Mouse (Mus musculus): ENCODE measurements at regions not wholly inside any gene's neighbourhood (a gene's known extent, or its start where the extent isn't known, plus 50 kb on each side); places are given as distances from the start of the nearest gene placed in this dataset.
A peak's percentile ranks its signal among the peaks of the same experiment; 100 is the strongest.
"Not testable (repeated sequence)": the region's sequence is repeated elsewhere in the genome, so short reads cannot be mapped to it uniquely, and the experiment has no call there.

GRCm38 (mm10) chr13:44490935-44491465 is 238.3 kb upstream of the Jarid2 start:
- Histone ChIP-seq H3K36me3 (ENCODE audit: control insufficient read depth, insufficient read depth, low read length) (no peaks in the 10 kb centered on the region), H3K27ac (ENCODE audit: low read depth, low read length) (no peak overlapping the region), H3K9ac (ENCODE audit: low read depth, low read length) (no peak overlapping the region), H3K27me3 (ENCODE audit: control insufficient read depth, insufficient read depth, low read length) (no peaks in the 10 kb centered on the region), H3K4me2 (no peak overlapping the region), H3K4me1 (ENCODE audit: control insufficient read depth, insufficient read depth, low read length) (peaks cover 13% of the 10 kb centered on the region), H3K9me3 (replicated peaks; ENCODE audit: control insufficient read depth, low read length) (no peaks in the 10 kb centered on the region), H3K4me3 (ENCODE audit: low read depth, low read length) (no peak overlapping the region)
- 56% methylated on average over 4 of the region's 4 CpGs for WGBS (ENCODE audit: insufficient replicate concordance)
- no peak for ATAC-seq (replicated peaks; ENCODE audit: insufficient number of reproducible peaks, low FRiP score, low TSS enrichment)

DNA sequence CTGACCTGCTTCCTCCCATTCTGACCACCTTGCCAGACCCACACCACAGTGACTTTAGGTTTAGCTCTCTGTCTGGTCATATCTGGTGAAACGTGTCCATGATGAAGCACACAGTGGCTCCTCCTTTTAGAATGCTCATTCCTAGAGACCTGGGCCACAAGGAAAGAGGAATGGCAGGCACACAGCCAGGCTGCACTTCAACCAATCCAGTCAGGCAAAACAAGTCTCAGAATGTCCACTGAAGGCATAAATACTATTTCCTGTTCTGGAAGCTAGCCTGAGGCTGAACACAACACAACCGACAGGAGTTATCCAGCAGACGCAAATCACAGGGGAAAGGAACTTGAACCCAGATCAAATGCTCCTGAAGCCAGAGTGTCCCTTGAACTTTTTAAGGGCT is 235.4 kb upstream of the Jarid2 start:
- Histone ChIP-seq H3K9ac (ENCODE audit: low read depth, low read length) (no peak overlapping the region), H3K4me2 (no peak overlapping the region), H3K27ac (ENCODE audit: low read depth, low read length) (no peak overlapping the region), H3K4me1 (ENCODE audit: control insufficient read depth, insufficient read depth, low read length) (peaks cover 13% of the 10 kb centered on the region), H3K4me3 (ENCODE audit: low read depth, low read length) (no peak overlapping the region), H3K36me3 (ENCODE audit: control insufficient read depth, insufficient read depth, low read length) (no peaks in the 10 kb centered on the region), H3K27me3 (ENCODE audit: control insufficient read depth, insufficient read depth, low read length) (no peaks in the 10 kb centered on the region), H3K9me3 (replicated peaks; ENCODE audit: control insufficient read depth, low read length) (no peaks in the 10 kb centered on the region)
- ATAC-seq (replicated peaks; ENCODE audit: insufficient number of reproducible peaks, low FRiP score, low TSS enrichment): no peak
- 59% methylated on average over 3 of the region's 3 CpGs for WGBS (ENCODE audit: insufficient replicate concordance)

GRCm38 (mm10) chr13:44495450-44495849 is 233.8 kb upstream of the Jarid2 start:
- no peak for ATAC-seq (replicated peaks; ENCODE audit: insufficient number of reproducible peaks, low FRiP score, low TSS enrichment)
- H3K4me1 ChIP-seq (ENCODE audit: control insufficient read depth, insufficient read depth, low read length): peaks cover 13% of the 10 kb centered on the region
- H3K27ac ChIP-seq (ENCODE audit: low read depth, low read length): no peak overlapping the region
- no peaks in the 10 kb centered on the region for H3K27me3 ChIP-seq (ENCODE audit: control insufficient read depth, insufficient read depth, low read length)
- no peak overlapping the region for H3K4me2 ChIP-seq
- H3K4me3 ChIP-seq (ENCODE audit: low read depth, low read length): no peak overlapping the region
- H3K36me3 ChIP-seq (ENCODE audit: control insufficient read depth, insufficient read depth, low read length): no peaks in the 10 kb centered on the region
- no peak overlapping the region for H3K9ac ChIP-seq (ENCODE audit: low read depth, low read length)
- 82% methylated on average over 10 of the region's 10 CpGs for WGBS (ENCODE audit: insufficient replicate concordance)
- H3K9me3 ChIP-seq (replicated peaks; ENCODE audit: control insufficient read depth, low read length): no peaks in the 10 kb centered on the region

DNA sequence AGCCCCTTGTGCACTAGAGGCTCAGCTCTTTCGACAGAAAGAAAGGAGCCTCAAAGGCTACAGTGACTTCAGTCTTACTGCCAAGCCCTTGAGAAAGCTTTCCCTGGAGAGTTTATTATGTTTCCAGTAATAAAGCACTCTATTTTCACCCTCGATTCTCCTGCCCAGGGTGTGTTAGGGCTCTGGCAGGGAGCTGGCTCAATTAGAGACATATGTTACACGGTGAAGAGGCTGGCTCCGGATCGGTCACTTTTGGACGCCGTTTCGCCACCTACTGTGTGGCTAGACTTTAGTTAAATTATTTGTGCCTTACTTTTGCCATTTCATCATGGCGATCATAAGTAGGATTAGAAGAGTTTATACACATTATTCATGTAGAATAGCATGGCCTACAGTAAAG is 232.7 kb upstream of the Jarid2 start:
- Histone ChIP-seq H3K27me3 (ENCODE audit: control insufficient read depth, insufficient read depth, low read length) (no peaks in the 10 kb centered on the region), H3K4me1 (ENCODE audit: control insufficient read depth, insufficient read depth, low read length) (peaks cover 7% of the 10 kb centered on the region), H3K9ac (ENCODE audit: low read depth, low read length) (no peak overlapping the region), H3K4me3 (ENCODE audit: low read depth, low read length) (no peak overlapping the region), H3K4me2 (no peak overlapping the region), H3K9me3 (replicated peaks; ENCODE audit: control insufficient read depth, low read length) (no peaks in the 10 kb centered on the region), H3K36me3 (ENCODE audit: control insufficient read depth, insufficient read depth, low read length) (no peaks in the 10 kb centered on the region), H3K27ac (ENCODE audit: low read depth, low read length) (no peak overlapping the region)
- WGBS (ENCODE audit: insufficient replicate concordance): 81% methylated on average over 9 of the region's 9 CpGs
- no peak for ATAC-seq (replicated peaks; ENCODE audit: insufficient number of reproducible peaks, low FRiP score, low TSS enrichment)

- peaks cover 14% of the 10 kb centered on the region for H3K4me1 ChIP-seq (ENCODE audit: control insufficient read depth, insufficient read depth, low read length)
- H3K36me3 ChIP-seq (ENCODE audit: control insufficient read depth, insufficient read depth, low read length); H3K4me3 ChIP-seq (ENCODE audit: low read depth, low read length); ATAC-seq (replicated peaks; ENCODE audit: insufficient number of reproducible peaks, low FRiP score, low TSS enrichment); H3K9me3 ChIP-seq (replicated peaks; ENCODE audit: control insufficient read depth, low read length); H3K27me3 ChIP-seq (ENCODE audit: control insufficient read depth, insufficient read depth, low read length); H3K27ac ChIP-seq (ENCODE audit: low read depth, low read length); H3K4me2 ChIP-seq; H3K9ac ChIP-seq (ENCODE audit: low read depth, low read length): not testable (repeated sequence)
- WGBS (ENCODE audit: insufficient replicate concordance): 83% methylated on average over 5 of the region's 5 CpGs
These were observed 228.4 kb upstream of the Jarid2 start for GRCm38 (mm10) chr13:44500896-44501295.

DNA sequence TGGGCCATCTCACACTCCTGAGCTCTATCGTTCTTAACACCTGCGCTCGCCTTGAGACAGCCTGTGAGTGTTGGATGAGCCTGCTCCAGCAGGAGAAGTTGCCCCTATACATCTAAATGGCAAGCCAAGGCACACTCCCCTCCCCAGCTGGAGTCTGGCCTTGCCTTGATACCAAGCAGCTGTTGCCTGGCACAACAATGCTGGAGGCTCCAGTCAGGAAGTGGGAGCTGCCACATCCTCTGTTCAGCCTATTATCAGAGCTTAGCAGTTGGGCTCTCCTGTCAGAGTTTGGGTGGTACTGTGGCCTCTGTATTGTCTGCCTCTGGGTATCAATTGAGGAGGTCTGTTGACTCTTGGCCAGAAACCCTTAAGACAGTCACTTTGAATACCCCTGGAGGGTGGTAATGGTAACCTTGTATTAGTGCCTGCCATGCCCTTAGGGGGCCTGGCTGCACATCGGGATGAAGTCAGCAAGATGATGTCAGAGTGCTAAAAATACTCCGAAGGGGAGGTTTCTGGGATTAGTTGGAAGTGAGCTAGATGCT is 227.4 kb upstream of the Jarid2 start:
- Histone ChIP-seq H3K36me3 (ENCODE audit: control insufficient read depth, insufficient read depth, low read length) (no peaks in the 10 kb centered on the region), H3K27me3 (ENCODE audit: control insufficient read depth, insufficient read depth, low read length) (no peaks in the 10 kb centered on the region), H3K9ac (ENCODE audit: low read depth, low read length) (no peak overlapping the region), H3K4me2 (no peak overlapping the region), H3K9me3 (replicated peaks; ENCODE audit: control insufficient read depth, low read length) (no peaks in the 10 kb centered on the region), H3K4me1 (ENCODE audit: control insufficient read depth, insufficient read depth, low read length) (peaks cover 14% of the 10 kb centered on the region), H3K4me3 (ENCODE audit: low read depth, low read length) (no peak overlapping the region), H3K27ac (ENCODE audit: low read depth, low read length) (peak overlapping the region; percentile 79)
- 33% methylated on average over 5 of the region's 5 CpGs for WGBS (ENCODE audit: insufficient replicate concordance)
- peak; percentile 59; the same call in 1 of the 2 replicates for ATAC-seq (replicated peaks; ENCODE audit: insufficient number of reproducible peaks, low FRiP score, low TSS enrichment)

DNA sequence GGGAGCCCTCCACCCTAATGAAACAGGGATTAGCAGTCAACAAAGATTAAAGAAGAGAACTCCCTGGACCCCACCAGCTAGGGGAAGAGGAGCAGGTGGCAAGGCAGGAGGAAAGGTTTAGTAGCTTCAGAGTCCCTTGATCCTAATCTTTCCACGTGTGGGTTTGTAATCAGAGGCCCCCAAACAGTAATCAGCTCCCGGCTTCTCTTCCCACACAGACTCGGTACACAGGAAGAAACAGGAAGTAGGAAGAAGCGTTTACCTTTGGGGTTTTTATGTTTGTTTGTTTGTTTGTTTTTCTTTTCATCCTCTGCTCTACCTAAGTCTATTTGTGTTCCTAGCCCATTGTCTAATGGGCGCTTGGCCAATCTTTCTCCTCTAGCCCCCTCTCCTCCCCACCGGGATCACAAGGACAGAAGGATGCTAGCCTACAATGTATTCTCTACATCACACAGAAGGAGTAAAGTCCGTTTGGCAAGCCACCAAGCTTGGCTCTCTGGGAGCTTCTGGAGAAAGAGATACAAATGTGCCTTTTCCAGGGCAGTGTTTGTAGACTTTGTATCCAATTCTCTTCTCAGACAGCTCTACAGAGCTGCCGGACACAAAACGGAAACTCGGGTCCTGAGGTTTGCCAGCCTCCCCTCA is 226.5 kb upstream of the Jarid2 start:
- Histone ChIP-seq H3K4me2 (no peak overlapping the region), H3K27me3 (ENCODE audit: control insufficient read depth, insufficient read depth, low read length) (no peaks in the 10 kb centered on the region), H3K9ac (ENCODE audit: low read depth, low read length) (no peak overlapping the region), H3K4me3 (ENCODE audit: low read depth, low read length) (no peak overlapping the region), H3K36me3 (ENCODE audit: control insufficient read depth, insufficient read depth, low read length) (no peaks in the 10 kb centered on the region), H3K4me1 (ENCODE audit: control insufficient read depth, insufficient read depth, low read length) (peaks cover 14% of the 10 kb centered on the region), H3K9me3 (replicated peaks; ENCODE audit: control insufficient read depth, low read length) (no peaks in the 10 kb centered on the region), H3K27ac (ENCODE audit: low read depth, low read length) (no peak overlapping the region)
- ATAC-seq (replicated peaks; ENCODE audit: insufficient number of reproducible peaks, low FRiP score, low TSS enrichment): no peak
- WGBS (ENCODE audit: insufficient replicate concordance): 67% methylated on average over 10 of the region's 10 CpGs

DNA sequence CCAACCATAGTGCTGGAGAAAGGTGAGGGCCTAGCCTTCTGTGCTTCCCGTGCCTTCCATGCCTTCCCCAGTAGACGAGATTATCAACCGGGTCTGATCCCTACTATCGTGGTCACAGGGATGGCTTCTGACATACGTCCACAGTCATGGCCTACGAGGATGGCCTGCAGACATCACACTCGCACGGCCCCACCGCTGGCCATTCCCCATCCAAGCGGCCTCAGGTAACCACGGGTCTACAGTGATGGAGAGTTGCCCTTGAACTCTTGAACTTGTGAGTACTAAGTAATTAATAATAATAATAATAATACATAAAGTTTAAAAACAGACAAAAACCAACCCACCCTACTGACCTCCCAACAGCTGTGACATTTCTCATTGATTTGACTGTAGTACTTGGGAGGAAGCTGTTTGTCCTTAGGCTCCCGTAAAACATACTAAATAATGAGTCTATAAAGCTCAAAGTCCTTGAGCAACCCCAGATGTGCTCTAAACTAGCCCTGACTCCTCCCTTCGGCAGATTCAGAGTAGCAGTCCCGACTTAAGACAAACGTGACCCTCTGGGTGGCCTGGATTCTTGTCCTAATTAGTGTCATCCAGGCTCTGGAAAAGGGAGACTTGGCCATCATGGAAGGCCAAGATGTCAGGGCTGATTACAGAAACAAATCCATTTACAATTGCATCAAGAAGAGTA is 225.9 kb upstream of the Jarid2 start:
- H3K9ac ChIP-seq (ENCODE audit: low read depth, low read length): no peak overlapping the region
- no peak for ATAC-seq (replicated peaks; ENCODE audit: insufficient number of reproducible peaks, low FRiP score, low TSS enrichment)
- peaks cover 14% of the 10 kb centered on the region for H3K4me1 ChIP-seq (ENCODE audit: control insufficient read depth, insufficient read depth, low read length)
- H3K4me3 ChIP-seq (ENCODE audit: low read depth, low read length): no peak overlapping the region
- no peak overlapping the region for H3K4me2 ChIP-seq
- WGBS (ENCODE audit: insufficient replicate concordance): 77% methylated on average over 15 of the region's 15 CpGs
- no peak overlapping the region for H3K27ac ChIP-seq (ENCODE audit: low read depth, low read length)
- H3K36me3 ChIP-seq (ENCODE audit: control insufficient read depth, insufficient read depth, low read length): no peaks in the 10 kb centered on the region
- H3K9me3 ChIP-seq (replicated peaks; ENCODE audit: control insufficient read depth, low read length): no peaks in the 10 kb centered on the region
- H3K27me3 ChIP-seq (ENCODE audit: control insufficient read depth, insufficient read depth, low read length): no peaks in the 10 kb centered on the region
